In the genomic region with DNA sequence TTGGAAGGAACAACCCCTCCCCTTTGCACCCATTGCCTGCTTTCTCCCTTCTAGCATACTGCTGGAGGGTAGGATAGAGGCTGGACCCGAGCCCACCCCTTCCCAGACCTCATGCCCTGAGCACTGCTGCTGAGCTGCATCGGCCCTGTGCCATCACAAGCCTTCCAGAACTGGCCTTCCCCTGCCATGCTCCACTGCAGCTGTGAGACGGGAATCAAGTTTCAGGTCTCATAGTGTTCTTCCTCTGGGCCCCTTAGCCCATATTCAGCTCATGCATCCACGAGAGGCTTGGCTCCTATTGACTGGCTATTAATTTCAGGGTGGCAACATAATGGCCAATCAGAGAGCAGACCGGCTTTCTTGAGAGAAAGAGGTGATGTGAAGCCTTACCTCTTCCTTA, we compare ENCODE assay signal across 38 mouse cellular contexts. TPM values are rescaled to one million over a fixed set of nuclear protein-coding genes. Genes with fewer than 3 reads are reported as not detected.
DNase-seq lines count a peak whose midpoint lies in the region; ATAC-seq and TF ChIP-seq lines count a peak whose summit lies in the region.
"Had no signal": no experiment of that assay in that cellular context is flagged by ENCODE, and none has a peak within 500 bp of the region (broad histone marks: within the 10 kb centered on the region; RNA-seq: fewer than 3 reads in every experiment).

No protein-coding gene starts in this region.

- no peak for TF ChIP-seq CTCF in kidney, adult 2 months (conservative IDR thresholded peaks at IDR 0.05; ENCODE audit: insufficient read depth, insufficient read length, low read depth, low read length)
- TF ChIP-seq CTCF in heart, adult 2 months (IDR thresholded peaks at IDR 0.05) = no peak

- peak overlapping the region; percentile 8; the same call in 1 of the 2 replicates for H3K27ac ChIP-seq in kidney, embryonic 14.5 days (ENCODE audit: low read depth, low read length)
- H3K27ac ChIP-seq in kidney, adult 2 months (ENCODE audit: insufficient read depth, low read depth, low read length) = no peak overlapping the region
- H3K27ac ChIP-seq in limb, embryonic 12.5 days = no peak overlapping the region
- no peak overlapping the region for H3K27ac ChIP-seq in limb, embryonic 10.5 days
- no peak overlapping the region for H3K27ac ChIP-seq in heart, adult 2 months
- H3K27ac ChIP-seq: heart, embryonic 10.5 days; heart, embryonic 15.5 days; hindbrain, embryonic 12.5 days; liver, embryonic 14.5 days; macrophage had no signal

- H3K4me2 ChIP-seq in kidney, embryonic 14.5 days (replicated peaks; ENCODE audit: low read depth, low read length) = no peak overlapping the region
- no peak overlapping the region for H3K4me2 ChIP-seq in limb, embryonic 12.5 days
- H3K4me2 ChIP-seq: heart, embryonic 15.5 days; hindbrain, embryonic 12.5 days had no signal

- H3K9me3 ChIP-seq in kidney, embryonic 14.5 days (ENCODE audit: control insufficient read depth, low read length) = no peaks in the 10 kb centered on the region
- H3K9me3 ChIP-seq in limb, embryonic 12.5 days = no peaks in the 10 kb centered on the region
- no peaks in the 10 kb centered on the region for H3K9me3 ChIP-seq in limb, embryonic 10.5 days (replicated peaks)
- H3K9me3 ChIP-seq: heart, embryonic 10.5 days; heart, embryonic 15.5 days; hindbrain, embryonic 12.5 days had no signal

- ATAC-seq in kidney, embryonic 14.5 days (ENCODE audit: low FRiP score, low TSS enrichment) = peak; percentile 85
- ATAC-seq in limb, embryonic 12.5 days (ENCODE audit: insufficient number of reproducible peaks, insufficient read depth, low FRiP score, low TSS enrichment, low read depth) = no peak
- ATAC-seq: CD4-positive, CD25-positive, alpha-beta regulatory T cell, adult 4 months; forebrain, embryonic 16.5 days; intestine, postnatal 0 days had no signal

- no peak overlapping the region for H3K9ac ChIP-seq in kidney, embryonic 14.5 days (ENCODE audit: low read depth, low read length)
- 0 out of 2 replicates have a peak overlapping the region, but pooled peaks have one; percentile 9 for H3K9ac ChIP-seq in limb, embryonic 12.5 days (replicated peaks)
- H3K9ac ChIP-seq in heart, adult 2 months (ENCODE audit: low read depth, low read length) = no peak overlapping the region
- H3K9ac ChIP-seq: heart, embryonic 15.5 days; hindbrain, embryonic 12.5 days; liver, embryonic 14.5 days had no signal

- peaks cover 7% of the 10 kb centered on the region; the same call in 1 of the 2 replicates for H3K4me1 ChIP-seq in kidney, embryonic 14.5 days (ENCODE audit: control insufficient read depth, insufficient read depth, low read length)
- no peaks in the 10 kb centered on the region for H3K4me1 ChIP-seq in kidney, adult 2 months (ENCODE audit: control insufficient read depth, insufficient read depth, low read length)
- no peaks in the 10 kb centered on the region for H3K4me1 ChIP-seq in limb, embryonic 12.5 days (replicated peaks)
- peaks cover 1% of the 10 kb centered on the region for H3K4me1 ChIP-seq in limb, embryonic 10.5 days
- no peaks in the 10 kb centered on the region; the same call in none of the 2 replicates for H3K4me1 ChIP-seq in heart, adult 2 months (ENCODE audit: control insufficient read depth, insufficient read depth, low read length)
- H3K4me1 ChIP-seq: hindbrain, embryonic 12.5 days had no signal

- no peaks in the 10 kb centered on the region for H3K27me3 ChIP-seq in kidney, embryonic 14.5 days (ENCODE audit: control insufficient read depth, insufficient read depth, low read length)
- no peaks in the 10 kb centered on the region for H3K27me3 ChIP-seq in kidney, adult 2 months (replicated peaks; ENCODE audit: control insufficient read depth, insufficient read depth, low read length)
- no peaks in the 10 kb centered on the region for H3K27me3 ChIP-seq in limb, embryonic 12.5 days
- H3K27me3 ChIP-seq in limb, embryonic 10.5 days (ENCODE audit: low read depth, poor library complexity, severe bottlenecking) = no peaks in the 10 kb centered on the region
- H3K27me3 ChIP-seq in heart, adult 2 months (ENCODE audit: control insufficient read depth, insufficient read depth, low read length) = no peaks in the 10 kb centered on the region
- H3K27me3 ChIP-seq: heart, embryonic 15.5 days; hindbrain, embryonic 12.5 days had no signal

- no peak for DNase-seq in kidney, adult 2 months
- DNase-seq in limb, embryonic 10.5 days (ENCODE audit: low spot score) = no peak
- peak; percentile 42 for DNase-seq in gastrocnemius, postnatal 14 days
- no peak for DNase-seq in adrenal gland, adult 18-20 months (ENCODE audit: low spot score in 2 of 2)
- no peak for DNase-seq in heart, adult 2 months
- DNase-seq: adrenal gland, postnatal 36 days; cerebellum, adult 18-20 months; cerebellum, postnatal 10 days; heart, postnatal 36 days; layer of hippocampus, postnatal 36 days; left cerebral cortex, postnatal 4 days; liver; lung, adult 2 months; lung, postnatal 10 days; midbrain, embryonic 14.5 days; thymus, postnatal 4 days had no signal

- WGBS in kidney, embryonic 14.5 days = 41% methylated on average over 5 of the region's 5 CpGs
- 60% methylated on average over 5 of the region's 5 CpGs for WGBS in kidney, adult 2 months
- 83% methylated on average over 5 of the region's 5 CpGs for WGBS in limb, embryonic 12.5 days
- 87% methylated on average over 5 of the region's 5 CpGs for WGBS in limb, embryonic 10.5 days
- 93% methylated on average over 5 of the region's 5 CpGs for WGBS in heart, adult 2 months

- no peak for TF ChIP-seq EP300 in heart, adult 2 months (IDR thresholded peaks at IDR 0.05; ENCODE audit: insufficient read depth, low read depth, low read length)

- no peak overlapping the region for H3K4me3 ChIP-seq in kidney, embryonic 14.5 days (ENCODE audit: low read length)
- H3K4me3 ChIP-seq in kidney, adult 2 months (ENCODE audit: insufficient read depth, low read depth, low read length) = no peak overlapping the region
- no peak overlapping the region for H3K4me3 ChIP-seq in limb, embryonic 12.5 days (replicated peaks)
- H3K4me3 ChIP-seq in limb, embryonic 10.5 days = no peak overlapping the region
- H3K4me3 ChIP-seq in heart, adult 2 months = no peak overlapping the region
- H3K4me3 ChIP-seq: erythroblast, embryonic 14.5 days; heart, embryonic 10.5 days; heart, embryonic 15.5 days; hindbrain, embryonic 12.5 days had no signal

- peaks cover 57% of the 10 kb centered on the region for H3K36me3 ChIP-seq in kidney, embryonic 14.5 days (ENCODE audit: control insufficient read depth, insufficient read depth, low read length)
- no peaks in the 10 kb centered on the region for H3K36me3 ChIP-seq in kidney, adult 2 months (ENCODE audit: control insufficient read depth, insufficient read depth, low read length)
- peaks cover 67% of the 10 kb centered on the region for H3K36me3 ChIP-seq in limb, embryonic 12.5 days
- peaks cover 73% of the 10 kb centered on the region for H3K36me3 ChIP-seq in limb, embryonic 10.5 days
- no peaks in the 10 kb centered on the region for H3K36me3 ChIP-seq in heart, adult 2 months (ENCODE audit: control insufficient read depth, insufficient read depth, low read length)

- intact Hi-C loops in gastrocnemius, postnatal 14 days (cut with DNase I; ENCODE audit: low total_unique reads) = no loop called here
- intact Hi-C loops in heart, adult 2 months (cut with DNase I) = no loop called here

- no peak for TF ChIP-seq POLR2A in kidney, adult 2 months (IDR thresholded peaks at IDR 0.05; ENCODE audit: low read depth, low read length)
- TF ChIP-seq POLR2A in heart, adult 2 months (IDR thresholded peaks at IDR 0.05; ENCODE audit: insufficient read depth, low read depth, low read length) = no peak

- no peaks in the 10 kb centered on the region for H3K79me2 ChIP-seq in heart, adult 2 months (replicated peaks; ENCODE audit: control insufficient read depth, insufficient read depth, low read length)

RNA-seq across cellular contexts. Expression of a gene that starts 6.0 kb away (rescaled TPM):
- 545 and 576 TPM in 2 replicates for polyA plus RNA-seq in kidney, embryonic 14.5 days (2014; fragmentation: Nextera tagmentation; extraction: Ambion mirVana)
- polyA plus RNA-seq in kidney, adult 2 months (2012; rRNA removed) = 104 and 117 TPM in 2 replicates
- polyA plus RNA-seq in limb, embryonic 12.5 days (2016; fragmentation: Nextera tagmentation; extraction: Ambion mirVana) = 557 and 572 TPM in 2 replicates
- 778 and 852 TPM in 2 replicates for polyA plus RNA-seq in limb, embryonic 10.5 days (2016; fragmentation: Nextera tagmentation; extraction: Ambion mirVana)
- 100 to 1,000 TPM; 128 to 142 TPM for total RNA-seq in gastrocnemius, postnatal 14 days (2021)
- total RNA-seq in adrenal gland, adult 18-20 months (2021) = 100 to 1,000 TPM; 282 to 319 TPM
- total RNA-seq in heart, adult 2 months (2021) = 100 to 1,000 TPM; 144 to 159 TPM
- 83.7 and 133 TPM in 2 replicates for polyA plus RNA-seq in heart, adult 2 months (2012; rRNA removed)

RNA-seq across cellular contexts. Expression of a gene that starts 6.5 kb away (rescaled TPM):
- 23.3 and 37.8 TPM in 2 replicates for polyA plus RNA-seq in kidney, embryonic 14.5 days (2014; fragmentation: Nextera tagmentation; extraction: Ambion mirVana)
- 23.1 and 27.7 TPM in 2 replicates for polyA plus RNA-seq in kidney, adult 2 months (2012; rRNA removed)
- 25.7 and 31.4 TPM in 2 replicates for polyA plus RNA-seq in limb, embryonic 12.5 days (2016; fragmentation: Nextera tagmentation; extraction: Ambion mirVana)
- polyA plus RNA-seq in limb, embryonic 10.5 days (2016; fragmentation: Nextera tagmentation; extraction: Ambion mirVana) = 23.3 and 29.0 TPM in 2 replicates
- 10 to 100 TPM; 14.2 to 16.7 TPM for total RNA-seq in gastrocnemius, postnatal 14 days (2021)
- 10 to 100 TPM; 12.5 to 16.8 TPM for total RNA-seq in adrenal gland, adult 18-20 months (2021)
- 10 to 100 TPM in 1 of 2 experiments, 1 to 10 TPM in 1; 8.9 to 11.0 TPM for total RNA-seq in heart, adult 2 months (2021)
- 22.4 and 22.7 TPM in 2 replicates for polyA plus RNA-seq in heart, adult 2 months (2012; rRNA removed)

RNA-seq across cellular contexts. Expression of a gene that starts 13.5 kb away (rescaled TPM):
- 54.8 and 68.4 TPM in 2 replicates for polyA plus RNA-seq in kidney, embryonic 14.5 days (2014; fragmentation: Nextera tagmentation; extraction: Ambion mirVana)
- 16.4 and 18.8 TPM in 2 replicates for polyA plus RNA-seq in kidney, adult 2 months (2012; rRNA removed)
- polyA plus RNA-seq in limb, embryonic 12.5 days (2016; fragmentation: Nextera tagmentation; extraction: Ambion mirVana) = 65.2 and 66.2 TPM in 2 replicates
- 88.0 and 104 TPM in 2 replicates for polyA plus RNA-seq in limb, embryonic 10.5 days (2016; fragmentation: Nextera tagmentation; extraction: Ambion mirVana)
- 1 to 10 TPM; 7.6 to 9.0 TPM for total RNA-seq in gastrocnemius, postnatal 14 days (2021)
- total RNA-seq in adrenal gland, adult 18-20 months (2021) = 10 to 100 TPM; 39.8 to 43.2 TPM
- total RNA-seq in heart, adult 2 months (2021) = 10 to 100 TPM in 1 of 2 experiments, 1 to 10 TPM in 1; 8.1 to 13.6 TPM
- 13.1 and 13.9 TPM in 2 replicates for polyA plus RNA-seq in heart, adult 2 months (2012; rRNA removed)

RNA-seq across cellular contexts. Expression of a gene that starts 21.6 kb away (rescaled TPM):
- polyA plus RNA-seq in kidney, embryonic 14.5 days (2014; fragmentation: Nextera tagmentation; extraction: Ambion mirVana) = not detected in 2 replicates
- polyA plus RNA-seq in kidney, adult 2 months (2012; rRNA removed) = not detected in 2 replicates
- not detected in 2 replicates for polyA plus RNA-seq in limb, embryonic 12.5 days (2016; fragmentation: Nextera tagmentation; extraction: Ambion mirVana)
- polyA plus RNA-seq in limb, embryonic 10.5 days (2016; fragmentation: Nextera tagmentation; extraction: Ambion mirVana) = not detected in 2 replicates
- not detected for total RNA-seq in gastrocnemius, postnatal 14 days (2021)
- not detected for total RNA-seq in adrenal gland, adult 18-20 months (2021)
- total RNA-seq in heart, adult 2 months (2021) = not detected
- polyA plus RNA-seq in heart, adult 2 months (2012; rRNA removed) = not detected in 2 replicates
- total RNA-seq: adrenal gland, postnatal 36 days; common myeloid progenitor, adult 5-6 weeks; granulocyte monocyte progenitor cell, adult 5-6 weeks; heart, postnatal 36 days; layer of hippocampus, postnatal 36 days; left cerebral cortex, postnatal 4 days; monocyte, adult 5-6 weeks had no signal
- polyA plus RNA-seq: brain, embryonic 14.5 days; CD4-positive, CD25-positive, alpha-beta regulatory T cell, adult 4 months; erythroblast, embryonic 14.5 days; forebrain, embryonic 11.5 days; forebrain, embryonic 16.5 days; heart, embryonic 10.5 days; heart, embryonic 15.5 days; hindbrain, embryonic 12.5 days; intestine, postnatal 0 days; large intestine, adult 2 months; liver, embryonic 14.5 days; lung, adult 2 months; macrophage; midbrain, embryonic 14.5 days; neural tube, embryonic 14.5 days; small intestine, adult 2 months; stomach, embryonic 14.5 days; testis, adult 2 months; thymus, postnatal 0 days had no signal

RNA-seq across cellular contexts. Expression of a gene that starts 57.5 kb away (rescaled TPM):
- polyA plus RNA-seq in kidney, embryonic 14.5 days (2014; fragmentation: Nextera tagmentation; extraction: Ambion mirVana) = 0.05 and 0.13 TPM in 2 replicates
- 0.07 and 0.08 TPM in 2 replicates for polyA plus RNA-seq in kidney, adult 2 months (2012; rRNA removed)
- 1.9 and 2.0 TPM in 2 replicates for polyA plus RNA-seq in limb, embryonic 12.5 days (2016; fragmentation: Nextera tagmentation; extraction: Ambion mirVana)
- polyA plus RNA-seq in limb, embryonic 10.5 days (2016; fragmentation: Nextera tagmentation; extraction: Ambion mirVana) = 0.87 and 2.0 TPM in 2 replicates
- total RNA-seq in gastrocnemius, postnatal 14 days (2021) = under 1 TPM; 0.02 to 0.04 TPM
- total RNA-seq in adrenal gland, adult 18-20 months (2021) = under 1 TPM; 0.56 to 0.58 TPM
- total RNA-seq in heart, adult 2 months (2021) = under 1 TPM in 1 of 2 experiments, not detected in 1; 0.02 TPM
- polyA plus RNA-seq in heart, adult 2 months (2012; rRNA removed) = 0.02 and 0.03 TPM in 2 replicates
- total RNA-seq: granulocyte monocyte progenitor cell, adult 5-6 weeks; heart, postnatal 36 days; monocyte, adult 5-6 weeks had no signal
- polyA plus RNA-seq: erythroblast, embryonic 14.5 days; liver, embryonic 14.5 days; macrophage had no signal
